Mouse (Mus musculus): ENCODE results near the gene Zfp46.

The Zfp46 gene

DNA sequence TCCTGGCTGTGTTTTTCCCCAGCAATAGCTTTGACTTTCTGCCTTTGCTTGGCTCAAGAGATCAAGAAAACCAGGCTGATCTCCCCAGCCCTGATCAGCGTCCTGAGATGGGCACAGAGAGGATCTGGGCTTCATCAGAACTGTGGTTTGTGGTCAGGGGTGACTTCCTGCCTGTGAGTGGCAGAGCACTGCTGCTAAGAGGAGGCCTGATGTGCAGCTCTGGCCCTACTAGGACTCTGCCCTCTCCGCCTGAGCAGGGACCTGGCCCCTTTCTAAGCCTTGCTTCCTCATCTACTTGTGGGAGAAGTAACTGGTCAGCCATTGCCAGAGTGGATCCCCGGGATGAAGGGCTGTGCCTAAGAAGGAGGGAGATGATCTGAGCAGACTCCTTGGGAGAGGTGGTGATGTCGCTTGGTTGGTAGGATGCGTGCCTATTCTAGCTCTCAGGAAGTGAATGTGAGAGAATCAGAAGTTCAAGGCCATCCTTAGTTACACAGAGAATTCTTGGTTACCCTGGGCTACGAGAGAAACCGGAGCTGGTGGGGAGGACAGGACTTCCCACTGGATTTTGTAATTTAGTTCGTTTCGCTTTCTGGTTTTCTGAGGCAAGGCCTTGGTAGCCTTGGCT lies 17.7 kb upstream of the Zfp46 start:
- DNase-seq (ENCODE audit: low spot score): no peak

DNA sequence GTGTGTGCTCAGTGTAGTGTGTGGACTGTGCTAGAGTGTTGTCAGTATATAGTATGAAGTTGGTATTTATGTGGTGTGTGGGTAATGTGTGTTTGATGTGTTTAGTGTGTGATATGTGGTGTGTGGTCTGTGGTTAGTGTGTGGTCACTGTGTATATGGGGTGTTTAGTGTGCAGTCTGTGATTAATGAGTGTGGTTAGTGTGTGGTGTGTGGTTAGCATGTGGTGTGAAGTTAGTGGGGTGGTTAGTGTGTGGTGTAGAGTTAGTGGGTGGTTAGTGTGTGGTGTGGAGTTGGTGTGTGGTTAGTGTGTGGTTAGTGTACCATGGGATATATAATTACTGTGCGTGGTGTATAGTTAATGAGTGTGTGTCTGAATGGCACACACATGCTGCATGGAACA lies 15.6 kb upstream of the Zfp46 start:
- DNase-seq (ENCODE audit: low spot score): no peak

DNA sequence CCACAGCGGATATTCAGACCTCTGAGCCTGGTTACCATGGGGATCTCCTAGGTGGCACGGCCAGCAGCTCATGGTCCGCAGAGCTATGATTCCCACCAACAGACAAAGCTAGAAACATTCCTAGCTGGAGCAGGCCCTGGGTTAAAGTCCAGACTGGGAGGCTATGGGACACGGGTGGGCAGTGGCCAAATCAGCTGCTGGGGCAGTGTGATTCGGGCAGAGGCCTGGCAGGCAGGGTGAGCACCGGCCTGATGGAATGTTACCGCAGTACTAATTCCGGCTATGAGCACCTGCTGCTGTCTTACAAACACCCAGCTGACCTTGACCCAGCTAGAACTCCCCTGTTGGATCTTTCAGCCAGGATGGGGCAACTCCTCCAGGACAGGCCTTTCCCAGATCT lies 13.8 kb upstream of the Zfp46 start:
- DNase-seq (ENCODE audit: low spot score): no peak

GRCm38 (mm10) chr4:136281097-136281496 lies 3.4 kb upstream of the Zfp46 start:
- DNase-seq (ENCODE audit: low spot score): no peak

DNA sequence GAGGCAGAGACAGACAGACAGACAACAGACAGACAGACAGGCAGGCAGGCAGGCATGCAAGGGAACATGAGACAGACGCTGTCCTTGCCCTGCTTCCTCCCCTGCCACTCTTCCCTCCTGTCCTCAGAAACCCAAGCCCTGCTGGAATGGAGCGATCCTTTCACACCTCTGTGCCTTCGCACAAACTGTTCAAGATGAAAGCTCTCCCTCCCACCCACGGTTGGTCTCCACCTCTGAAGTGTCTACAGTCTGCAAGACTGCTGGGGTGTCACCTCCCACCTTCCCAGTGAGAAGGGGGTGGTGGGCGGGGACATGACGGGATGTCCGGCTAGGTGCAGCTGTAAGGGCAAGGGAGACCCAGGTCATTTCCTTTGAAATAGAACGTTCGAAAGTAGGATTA lies 2.9 kb upstream of the Zfp46 start:
- no peak for DNase-seq (ENCODE audit: low spot score)

DNA sequence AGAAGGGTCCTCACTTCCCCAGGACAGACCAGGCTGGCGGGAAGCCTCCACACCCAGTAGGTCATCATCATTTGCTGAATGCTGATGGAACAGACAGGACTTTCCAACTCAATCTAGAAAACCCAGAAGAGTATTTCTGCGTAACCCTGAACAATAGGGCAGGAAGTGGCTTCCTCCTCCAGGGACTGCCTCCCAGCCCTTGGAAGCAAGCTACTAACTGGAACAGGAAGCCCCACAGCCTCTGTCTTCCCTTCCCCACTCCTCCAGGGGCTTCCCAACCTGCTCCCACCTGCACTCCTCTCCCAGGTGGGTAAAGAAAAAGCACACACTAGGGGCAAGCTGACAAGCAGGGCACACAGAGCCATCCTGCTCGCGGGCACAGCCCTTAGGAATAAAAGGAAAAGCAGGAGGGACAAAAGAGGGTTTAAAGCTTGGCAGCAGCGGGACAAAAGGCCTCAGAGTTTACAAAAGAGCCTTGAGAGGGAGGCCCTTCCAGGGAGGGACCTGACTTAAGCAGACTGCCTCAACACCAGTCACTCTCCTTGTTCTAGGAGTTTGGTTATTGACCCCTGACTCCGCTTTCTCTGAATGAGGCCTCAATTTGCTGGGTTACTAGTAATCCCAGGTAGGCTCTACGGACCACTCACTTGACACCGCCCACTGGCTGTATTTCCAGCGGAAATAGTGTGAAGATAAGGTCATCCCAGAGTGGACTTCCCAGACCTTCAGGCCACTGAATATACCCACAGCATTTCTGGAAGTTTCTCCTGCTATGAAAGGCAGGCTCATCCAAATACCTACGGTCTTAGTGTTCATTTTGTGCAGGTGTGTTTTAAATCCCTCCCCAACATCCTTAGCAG lies 1.6 kb upstream of the Zfp46 start:
- DNase-seq (ENCODE audit: low spot score): no peak

DNA sequence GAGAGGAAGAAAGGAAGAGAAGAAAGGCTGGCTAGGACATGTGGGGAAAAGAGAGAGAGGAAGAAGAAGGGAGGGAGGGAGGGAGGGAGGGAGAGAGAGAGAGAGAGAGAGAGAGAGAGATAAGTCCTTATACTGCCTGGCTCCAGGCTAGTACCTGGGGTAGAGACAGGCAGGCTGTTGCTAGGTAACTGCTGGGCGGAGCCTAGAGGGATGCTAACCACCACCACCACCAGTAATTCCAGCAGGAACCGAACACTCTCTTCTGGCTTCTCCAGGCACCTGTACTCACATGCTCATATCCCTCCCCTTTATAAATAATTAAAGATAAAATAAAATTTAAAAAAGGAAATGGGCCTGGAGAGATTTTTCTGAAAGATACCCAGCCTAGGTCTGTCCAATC lies 700 bp upstream of the Zfp46 start:
- DNase-seq (ENCODE audit: low spot score): peak; percentile 33

DNA sequence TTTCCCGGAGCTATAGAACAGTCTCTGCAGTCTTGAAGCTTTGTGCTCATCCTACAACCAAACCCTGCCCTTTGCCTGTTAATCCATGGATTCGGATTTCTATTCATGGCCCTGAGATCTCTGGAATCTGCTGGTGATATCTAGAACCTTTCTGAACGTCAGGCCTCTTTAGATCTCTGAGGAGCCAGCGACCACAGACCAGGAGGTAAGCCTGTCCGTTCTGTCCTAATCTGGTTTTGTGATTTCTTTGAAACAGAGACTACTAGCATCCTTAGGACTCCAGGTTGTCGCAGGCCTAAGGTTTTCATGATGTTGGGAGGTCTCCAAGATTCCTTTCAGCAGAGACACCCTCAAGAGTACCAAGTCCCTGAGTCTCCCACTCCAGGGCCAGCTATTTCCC lies 408 bp downstream of the Zfp46 start:
- DNase-seq (ENCODE audit: low spot score): no peak

DNA sequence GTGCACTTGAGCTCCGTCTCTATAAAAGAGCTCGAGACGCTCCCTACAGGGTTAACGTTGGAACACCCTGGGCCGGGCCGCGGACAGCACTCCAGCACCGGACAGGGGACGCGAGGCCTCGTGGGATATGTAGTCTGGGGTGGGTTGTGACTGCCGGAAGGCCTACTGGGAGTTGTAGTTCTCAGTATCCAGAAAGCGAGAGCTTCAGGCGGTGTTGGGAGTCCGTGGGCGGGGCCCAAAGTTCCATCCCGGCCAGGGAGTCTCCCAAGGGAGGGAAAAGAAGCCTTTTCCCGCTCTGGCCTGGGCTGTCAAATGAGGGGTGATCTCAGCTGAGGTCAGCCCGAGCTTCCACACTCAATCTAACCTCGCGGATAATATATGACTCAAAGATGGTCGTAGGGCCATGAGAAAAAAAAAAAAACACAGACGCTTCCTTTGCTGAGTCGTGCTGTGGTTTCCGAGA lies 896 bp downstream of the Zfp46 start:
- DNase-seq (ENCODE audit: low spot score): peak; percentile 95

DNA sequence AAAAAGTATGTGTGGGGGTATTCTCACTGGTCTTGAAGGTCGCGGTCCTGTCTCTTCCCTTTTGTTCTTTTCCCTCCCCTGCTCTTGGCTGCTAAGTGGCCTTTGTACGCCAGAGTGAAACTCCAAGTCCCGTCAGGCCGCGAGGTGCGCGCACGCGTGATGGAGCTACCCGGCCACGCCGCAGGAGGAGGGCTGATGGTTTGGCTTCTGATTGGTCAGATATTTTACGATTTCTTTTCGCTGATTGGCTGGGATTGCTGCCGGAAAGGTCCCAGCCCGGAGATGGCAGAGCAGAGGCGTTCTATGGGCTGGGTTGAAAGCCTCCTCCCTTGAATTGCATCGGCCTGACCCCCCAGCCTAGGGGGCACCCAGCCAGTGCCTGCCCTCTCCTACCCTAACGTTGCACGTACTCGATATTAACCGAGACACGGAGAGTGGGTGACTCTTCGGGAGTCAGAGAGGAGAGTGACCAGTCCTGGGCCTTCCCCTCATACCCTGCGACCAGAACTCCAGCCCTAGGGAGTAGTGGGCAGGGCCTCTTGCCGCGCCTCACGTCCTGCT lies 1.4 kb downstream of the Zfp46 start:
- peak; percentile 98 for DNase-seq (ENCODE audit: low spot score)

DNA sequence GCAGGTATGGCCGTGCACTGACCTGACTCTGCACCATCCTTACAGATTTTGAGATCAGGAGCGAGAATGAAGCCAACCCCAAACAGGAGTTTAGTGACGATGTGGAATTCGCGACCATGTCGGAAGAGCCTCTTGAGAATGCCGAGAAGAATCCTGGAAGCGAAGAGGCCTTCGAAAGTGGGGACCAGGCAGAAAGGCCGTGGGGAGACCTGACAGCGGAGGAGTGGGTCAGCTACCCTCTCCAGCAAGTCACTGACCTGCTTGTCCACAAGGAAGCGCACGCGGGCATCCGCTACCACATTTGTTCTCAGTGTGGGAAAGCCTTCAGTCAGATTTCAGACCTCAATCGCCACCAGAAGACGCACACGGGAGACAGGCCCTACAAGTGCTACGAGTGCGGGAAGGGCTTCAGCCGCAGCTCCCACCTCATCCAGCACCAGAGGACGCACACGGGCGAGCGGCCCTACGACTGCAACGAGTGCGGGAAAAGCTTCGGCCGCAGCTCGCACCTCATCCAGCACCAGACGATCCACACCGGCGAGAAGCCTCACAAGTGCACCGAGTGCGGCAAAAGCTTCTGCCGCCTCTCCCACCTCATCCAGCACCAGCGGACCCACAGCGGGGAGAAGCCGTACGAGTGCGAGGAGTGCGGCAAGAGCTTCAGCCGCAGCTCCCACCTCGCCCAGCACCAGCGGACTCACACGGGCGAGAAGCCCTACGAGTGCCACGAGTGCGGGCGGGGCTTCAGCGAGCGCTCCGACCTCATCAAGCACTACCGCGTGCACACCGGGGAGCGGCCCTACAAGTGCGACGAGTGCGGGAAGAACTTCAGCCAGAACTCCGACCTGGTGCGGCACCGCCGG lies 5.7 kb downstream of the Zfp46 start:
- DNase-seq (ENCODE audit: low spot score): no peak

GRCm38 (mm10) chr4:136290781-136291595 lies 6.5 kb downstream of the Zfp46 start:
- no peak for DNase-seq (ENCODE audit: low spot score)

- DNase-seq (ENCODE audit: low spot score): no peak
Observed at GRCm38 (mm10) chr4:136291692-136292091, 7.2 kb downstream of the Zfp46 start.

DNA sequence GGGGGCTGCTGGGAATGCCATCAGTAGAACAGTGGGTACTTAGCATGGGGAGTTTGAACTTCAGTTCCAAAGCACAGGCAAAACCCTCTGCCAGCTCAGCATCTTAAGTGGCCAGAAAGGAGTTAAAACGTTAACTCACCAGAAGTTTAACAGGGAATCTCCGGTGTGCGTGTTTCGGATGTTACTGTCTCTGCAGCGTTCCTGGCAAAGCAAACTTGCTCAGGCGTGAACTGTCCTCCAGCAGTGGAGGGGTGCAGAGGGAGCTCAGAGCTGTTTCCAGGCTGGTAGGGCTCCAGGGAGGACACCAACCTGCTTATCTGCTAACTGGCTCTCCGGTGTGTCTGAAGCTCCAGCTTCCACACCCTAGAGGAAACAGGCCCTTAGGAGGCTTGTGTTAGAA lies 11.5 kb downstream of the Zfp46 start:
- no peak for DNase-seq (ENCODE audit: low spot score)

DNA sequence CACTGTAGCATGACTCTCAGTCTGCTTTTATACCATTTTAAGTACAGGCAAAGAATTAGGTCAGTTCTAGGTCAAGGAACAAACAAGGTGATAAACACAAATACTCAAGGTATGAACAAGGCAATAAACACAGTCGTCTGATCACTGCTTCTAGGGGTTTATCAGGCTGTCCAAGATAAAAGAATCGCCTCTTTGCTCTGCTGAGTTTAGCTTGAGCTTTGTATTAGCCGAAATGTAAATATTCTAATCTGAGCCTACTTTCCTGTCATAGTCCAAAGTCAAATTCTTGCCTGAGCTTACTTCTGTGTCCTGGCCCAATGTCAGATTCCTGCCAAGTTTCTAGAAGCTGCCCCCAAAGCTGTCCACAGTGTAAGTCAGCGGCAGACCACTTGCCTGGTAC lies 18.0 kb downstream of the Zfp46 start:
- DNase-seq (ENCODE audit: low spot score): no peak

DNA sequence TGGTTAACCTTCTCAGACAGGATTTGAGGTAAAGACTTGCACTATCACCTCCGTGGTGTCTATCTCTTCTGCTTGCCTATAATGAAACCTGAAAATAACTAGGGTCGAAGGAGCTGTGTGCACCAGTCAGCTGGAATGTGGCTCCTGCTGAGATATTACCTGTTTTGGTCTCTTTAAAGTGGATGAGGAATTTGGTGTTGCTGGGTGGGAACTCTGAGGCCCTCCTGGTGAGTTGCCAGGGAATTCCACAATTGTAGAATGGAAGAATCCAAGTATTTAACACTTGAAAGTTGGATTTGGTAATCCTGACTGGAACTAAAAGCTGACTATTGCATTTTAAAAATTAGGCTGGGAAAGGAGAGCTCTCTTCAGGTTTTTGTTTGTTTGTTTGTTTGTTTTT lies 19.7 kb downstream of the Zfp46 start:
- no peak for DNase-seq (ENCODE audit: low spot score)

DNA sequence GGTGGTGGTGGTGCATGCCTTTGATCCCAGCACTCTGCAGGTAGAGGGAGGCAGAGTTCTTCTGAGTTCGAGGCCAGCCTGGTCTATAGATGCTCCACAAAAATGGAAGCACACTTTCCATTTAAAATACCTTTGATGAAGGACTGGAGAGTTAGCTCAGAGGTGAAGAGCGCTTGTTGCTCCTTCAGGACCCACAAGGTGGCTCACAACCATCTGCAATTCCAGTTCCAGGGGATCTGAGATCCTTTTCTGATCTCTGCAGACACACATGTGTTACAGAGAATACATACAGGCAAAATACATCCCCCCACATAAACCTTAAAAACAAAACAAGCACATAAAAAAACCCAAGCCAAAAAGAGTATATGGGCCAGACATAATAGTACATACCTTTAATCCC lies 23.9 kb downstream of the Zfp46 start:
- no peak for DNase-seq (ENCODE audit: low spot score)

DNA sequence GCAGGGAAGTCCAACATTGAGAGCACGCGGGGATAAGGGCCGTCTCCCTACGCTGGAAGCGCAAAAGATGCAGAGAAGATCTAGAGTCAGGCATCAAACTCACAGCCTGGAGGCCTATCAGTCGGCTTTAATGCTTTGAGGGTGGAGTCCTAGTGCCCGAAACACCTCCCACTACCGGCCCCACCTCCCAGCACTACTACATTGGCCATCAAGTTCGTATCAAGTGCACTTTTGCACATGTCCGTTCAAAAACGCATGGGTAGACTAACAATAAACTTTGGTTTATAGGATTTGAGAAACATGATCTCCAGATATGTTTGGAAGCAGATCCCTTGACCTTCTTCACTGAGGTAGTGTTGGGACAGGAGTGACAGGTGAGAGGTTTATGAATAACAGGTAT lies 25.3 kb downstream of the Zfp46 start:
- peak; percentile 60 for DNase-seq (ENCODE audit: low spot score)

GRCm38 (mm10) chr4:136310229-136311041 lies 26.0 kb downstream of the Zfp46 start, which contains the start of gene Hnrnpr:
Hnrnpr (plus strand) TSS chr4:136310942.
- peak; percentile 99 for DNase-seq (ENCODE audit: low spot score)

Measured in retina, embryonic 14.5 days (tissue).